Mouse (Mus musculus) lung, embryonic 15.5 days (tissue): ENCODE results near the gene Serinc2. TPM values are rescaled to one million over a fixed set of nuclear protein-coding genes. Genes with fewer than 3 reads are reported as not detected.

Experiments
- ATAC-seq: fragments of 200-750 bp; cut with Nextera tagmentation; 2 replicates; pipeline ENCODE4 v1.8.0; 2017; ENCODE audit warnings: moderate number of reproducible peaks, borderline replicate concordance; ENCODE audit not compliant: low FRiP score, low TSS enrichment; ENCODE audit errors: extremely low read depth
- H3K27ac ChIP-seq: fragments of 300-500 bp; sonication (generic); 2 replicates; pipeline ENCODE4 v1.5.1; 2015; ENCODE audit warnings: moderate library complexity, mild to moderate bottlenecking, inconsistent platforms
- H3K27me3 ChIP-seq: fragments of 300-500 bp; sonication (generic); 2 replicates; pipeline ENCODE4 v1.6.1; 2015; ENCODE audit warnings: inconsistent platforms
- H3K36me3 ChIP-seq: fragments of 300-500 bp; sonication (generic); 2 replicates; pipeline ENCODE4 v1.6.1; 2015; ENCODE audit warnings: inconsistent platforms
- H3K4me1 ChIP-seq: fragments of 300-500 bp; sonication (generic); 2 replicates; pipeline ENCODE4 v1.6.1; 2015; ENCODE audit warnings: inconsistent platforms
- H3K4me2 ChIP-seq: fragments of 300-500 bp; sonication (generic); 2 replicates; pipeline ENCODE4 v1.6.1; 2015; ENCODE audit warnings: inconsistent platforms, mild to moderate bottlenecking, moderate library complexity
- H3K4me3 ChIP-seq: fragments of 300-500 bp; sonication (generic); 2 replicates; pipeline ENCODE4 v1.5.1; 2015; ENCODE audit warnings: mild to moderate bottlenecking, inconsistent platforms
- H3K9ac ChIP-seq: fragments of 300-500 bp; sonication (generic); 2 replicates; pipeline ENCODE4 v1.6.1; 2015; ENCODE audit warnings: inconsistent platforms
- H3K9me3 ChIP-seq: fragments of 300-500 bp; sonication (generic); 2 replicates; pipeline ENCODE4 v1.6.1; 2016; ENCODE audit warnings: inconsistent platforms
- WGBS: fragments of 180-500 bp; shearing (Covaris S2); methylation state at CpG from one replicate; pipeline ENCODE4 v1.1.7; 2015; 5-methylcytosine and 5-hydroxymethylcytosine counted together
- polyA plus RNA-seq: library from polyadenylated mRNA; unstranded; fragments of >200 nt; fragmentation: Nextera tagmentation; extraction: Ambion mirVana; gene quantifications from 2 replicates; pipeline ENCODE4 v1.2.1, GENCODE M21; 2015

Gene Serinc2
- polyA plus RNA-seq, 1 experiment from 2014 or later, result 19.0 TPM

GRCm38 (mm10) chr4:130274346-130275015 lies 4.5 kb downstream of the Serinc2 start:
- peak; percentile 51 for ATAC-seq
- WGBS, result under 1% methylated on average over 29 of the region's 29 CpGs

GRCm38 (mm10) chr4:130273698-130274345 lies 5.2 kb downstream of the Serinc2 start:
- Histone ChIP-seq H3K36me3 (no peaks in the 10 kb centered on the region), H3K4me2 (peak overlapping the region; percentile 89), H3K27ac (no peak overlapping the region), H3K4me1 (peaks cover 18% of the 10 kb centered on the region), H3K9ac (0 out of 2 replicates have a peak overlapping the region, but pooled peaks have one; percentile 45), H3K27me3 (peaks cover 52% of the 10 kb centered on the region), H3K9me3 (no peaks in the 10 kb centered on the region), H3K4me3 (peak overlapping the region; percentile 55)
- 14% methylated on average over 11 of the region's 12 CpGs for WGBS
- ATAC-seq, result peak; percentile 16; the same call in 1 of the 2 replicates

More at GRCm38 (mm10) chr4:130274346-130275015, 4.5 kb downstream of the Serinc2 start:
- H3K9me3 ChIP-seq, result no peaks in the 10 kb centered on the region
- H3K9ac ChIP-seq, result peak overlapping the region; percentile 45
- no peak overlapping the region for H3K27ac ChIP-seq
- no peaks in the 10 kb centered on the region for H3K36me3 ChIP-seq
- H3K27me3 ChIP-seq, result peaks cover 52% of the 10 kb centered on the region
- H3K4me2 ChIP-seq, result peak overlapping the region; percentile 89
- H3K4me1 ChIP-seq, result peaks cover 18% of the 10 kb centered on the region
- peak overlapping the region; percentile 55 for H3K4me3 ChIP-seq

DNA sequence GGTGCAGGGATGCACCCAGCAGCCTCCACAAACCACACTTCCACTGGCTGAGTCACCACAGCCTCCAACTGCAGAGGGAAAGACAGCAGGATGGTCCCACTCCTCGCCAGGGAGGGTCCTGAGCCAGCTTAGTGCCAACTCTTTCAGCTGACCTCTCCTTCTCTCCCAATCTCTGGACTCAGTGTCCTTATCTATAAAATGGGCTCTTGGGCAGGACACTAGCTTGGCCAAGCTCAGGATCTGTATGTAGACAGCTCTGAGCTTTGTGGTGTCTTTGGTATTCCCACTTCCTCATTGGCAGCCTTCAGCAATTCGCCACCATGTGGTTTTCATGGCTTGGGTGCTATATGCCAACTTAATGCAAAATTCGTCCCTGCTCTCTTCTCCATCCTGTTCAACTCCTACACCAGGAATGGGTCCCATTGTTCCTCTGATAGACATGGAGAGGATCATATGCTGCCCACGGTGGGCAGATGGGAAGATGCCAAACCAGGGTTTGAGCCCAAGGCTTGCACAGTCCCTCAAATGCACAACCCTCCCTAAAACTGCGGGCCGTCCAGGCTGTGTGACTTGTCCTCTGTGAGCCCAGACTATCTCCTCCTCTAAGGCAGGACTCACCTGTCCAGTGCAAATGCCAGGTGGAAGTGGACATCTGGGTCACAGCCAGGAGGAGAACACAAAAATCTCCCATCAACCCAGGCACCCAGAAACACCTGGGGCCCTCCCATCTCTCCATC lies 8.2 kb downstream of the Serinc2 start:
- no peak overlapping the region for H3K4me2 ChIP-seq
- peaks cover 22% of the 10 kb centered on the region for H3K4me1 ChIP-seq
- H3K4me3 ChIP-seq, result no peak overlapping the region
- no peaks in the 10 kb centered on the region for H3K36me3 ChIP-seq
- no peak for ATAC-seq
- peaks cover 33% of the 10 kb centered on the region for H3K27me3 ChIP-seq
- H3K27ac ChIP-seq, result no peak overlapping the region
- 74% methylated on average over 6 of the region's 6 CpGs for WGBS
- H3K9ac ChIP-seq, result no peak overlapping the region
- H3K9me3 ChIP-seq, result no peaks in the 10 kb centered on the region

DNA sequence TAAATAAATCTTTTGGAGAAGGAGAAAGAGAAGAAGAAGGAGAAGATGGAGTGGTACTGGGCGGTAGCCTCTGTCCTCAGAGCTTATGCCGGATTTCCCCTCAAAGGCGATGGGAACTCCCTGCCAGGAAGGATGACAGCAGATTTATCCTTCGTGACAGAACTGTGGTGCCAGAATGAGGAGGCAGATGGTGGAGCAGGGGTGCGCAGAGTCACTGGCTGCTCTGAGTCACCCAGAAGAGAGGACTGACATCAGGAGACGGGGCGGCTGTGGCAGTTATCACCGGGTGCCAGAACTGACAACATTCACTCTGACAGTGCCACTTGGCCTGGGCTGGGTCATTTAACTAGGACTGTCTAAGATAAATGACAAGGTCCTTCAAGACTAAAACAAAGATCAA lies 8.9 kb downstream of the Serinc2 start:
- H3K4me1 ChIP-seq, result peaks cover 18% of the 10 kb centered on the region
- H3K4me2 ChIP-seq, result no peak overlapping the region
- no peak overlapping the region for H3K27ac ChIP-seq
- no peak overlapping the region for H3K4me3 ChIP-seq
- no peak for ATAC-seq
- no peaks in the 10 kb centered on the region for H3K36me3 ChIP-seq
- no peak overlapping the region for H3K9ac ChIP-seq
- no peaks in the 10 kb centered on the region for H3K9me3 ChIP-seq
- 54% methylated on average over 8 of the region's 8 CpGs for WGBS
- H3K27me3 ChIP-seq, result peaks cover 26% of the 10 kb centered on the region

DNA sequence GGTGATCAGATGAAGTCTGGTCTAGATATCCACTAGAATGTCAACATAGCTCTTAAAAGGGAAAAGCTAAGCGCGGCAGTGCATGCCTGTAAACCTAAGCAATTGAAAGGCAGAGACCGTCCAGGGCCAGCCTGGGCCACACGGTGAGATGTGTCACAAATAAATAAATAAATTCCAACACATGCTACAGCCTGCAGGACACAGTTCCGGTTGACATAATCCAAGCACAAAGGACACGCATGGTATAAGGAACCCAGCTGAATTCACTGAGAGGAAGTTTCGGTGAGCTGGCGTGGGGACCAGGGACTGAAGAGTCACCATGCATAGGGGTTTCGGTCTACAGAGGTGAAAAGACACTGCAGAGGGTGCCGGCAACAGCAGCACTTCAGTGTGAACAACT lies 10.3 kb downstream of the Serinc2 start:
- ATAC-seq, result no peak
- WGBS, result 73% methylated on average over 10 of the region's 10 CpGs
- H3K27me3 ChIP-seq, result peaks cover 23% of the 10 kb centered on the region; the same call in 1 of the 2 replicates

GRCm38 (mm10) chr4:130267069-130267468 lies 11.9 kb downstream of the Serinc2 start:
- H3K4me2 ChIP-seq, result peak overlapping the region; percentile 33

More for the DNA sequence above, 10.3 kb downstream of the Serinc2 start:
- H3K36me3 ChIP-seq, result no peaks in the 10 kb centered on the region
- no peaks in the 10 kb centered on the region for H3K9me3 ChIP-seq
- no peak overlapping the region for H3K9ac ChIP-seq
- peaks cover 5% of the 10 kb centered on the region for H3K4me1 ChIP-seq
- no peak overlapping the region for H3K27ac ChIP-seq
- no peak overlapping the region for H3K4me3 ChIP-seq
- no peak overlapping the region for H3K4me2 ChIP-seq

DNA sequence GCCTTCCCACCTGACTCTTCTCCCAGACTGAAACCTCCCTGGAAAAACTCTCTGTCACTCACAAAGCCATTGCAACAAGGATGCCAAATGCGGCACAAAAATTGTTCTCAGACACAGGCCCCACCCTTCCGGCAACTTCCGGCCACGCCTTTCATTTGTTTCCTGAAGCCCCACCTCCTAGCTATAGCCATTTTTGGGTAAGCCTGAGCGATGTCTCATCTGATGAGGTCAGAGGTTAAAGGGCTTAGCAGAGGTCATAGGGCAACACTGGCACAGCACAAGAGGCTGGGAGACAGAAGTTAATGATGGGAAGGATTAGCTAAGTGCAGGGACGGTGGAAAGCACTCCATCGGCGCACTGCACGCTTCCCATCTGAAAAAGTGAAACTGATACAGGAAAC lies 12.4 kb downstream of the Serinc2 start:
- H3K27ac ChIP-seq, result no peak overlapping the region
- H3K9me3 ChIP-seq, result no peaks in the 10 kb centered on the region
- no peak overlapping the region for H3K4me3 ChIP-seq
- H3K4me2 ChIP-seq, result peak overlapping the region; percentile 33
- WGBS, result 59% methylated on average over 9 of the region's 9 CpGs
- no peaks in the 10 kb centered on the region for H3K36me3 ChIP-seq
- peaks cover 10% of the 10 kb centered on the region; the same call in 1 of the 2 replicates for H3K27me3 ChIP-seq
- peaks cover 4% of the 10 kb centered on the region; the same call in 1 of the 2 replicates for H3K4me1 ChIP-seq
- no peak for ATAC-seq
- no peak overlapping the region for H3K9ac ChIP-seq

More at GRCm38 (mm10) chr4:130267069-130267468, 11.9 kb downstream of the Serinc2 start:
- H3K9ac ChIP-seq, result no peak overlapping the region
- ATAC-seq, result no peak
- H3K4me1 ChIP-seq, result peaks cover 4% of the 10 kb centered on the region; the same call in 1 of the 2 replicates
- no peaks in the 10 kb centered on the region for H3K36me3 ChIP-seq
- no peak overlapping the region for H3K4me3 ChIP-seq
- H3K9me3 ChIP-seq, result no peaks in the 10 kb centered on the region
- 62% methylated on average over 7 of the region's 7 CpGs for WGBS
- peaks cover 13% of the 10 kb centered on the region; the same call in 1 of the 2 replicates for H3K27me3 ChIP-seq
- H3K27ac ChIP-seq, result no peak overlapping the region

DNA sequence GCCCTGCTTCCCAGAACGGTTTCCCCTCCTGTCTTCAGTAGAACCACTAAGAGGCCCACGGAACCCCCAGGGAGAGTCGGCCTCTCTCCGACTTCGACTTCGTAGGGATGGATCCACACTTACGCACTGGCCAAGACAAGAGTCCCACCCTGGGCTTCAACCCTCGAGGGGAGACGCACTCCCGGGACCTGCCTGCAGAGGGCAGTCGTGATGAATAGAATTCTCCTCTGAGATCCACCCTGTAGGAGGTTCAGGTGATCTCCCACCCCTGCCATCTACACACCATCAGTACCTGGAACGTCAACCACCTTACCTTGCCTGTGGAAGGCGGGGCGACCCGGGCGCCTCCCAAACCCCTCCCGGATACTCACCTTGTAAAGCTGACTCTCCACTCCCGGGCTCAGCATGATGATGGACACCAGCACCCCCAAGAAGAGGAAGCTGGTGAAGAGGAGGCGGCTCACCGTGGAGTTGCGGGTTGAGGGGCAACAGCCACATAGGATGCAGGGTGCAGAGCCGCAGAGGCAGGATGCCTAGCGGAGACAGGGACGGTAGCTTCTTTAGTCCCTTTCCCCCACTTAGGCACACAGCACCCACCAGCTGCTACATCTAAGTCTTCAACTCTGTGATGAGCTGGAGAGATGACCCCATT lies 14.2 kb downstream of the Serinc2 start:
- Histone ChIP-seq H3K36me3 (no peaks in the 10 kb centered on the region), H3K4me1 (peaks cover 4% of the 10 kb centered on the region; the same call in 1 of the 2 replicates), H3K4me2 (no peak overlapping the region), H3K4me3 (no peak overlapping the region), H3K9ac (no peak overlapping the region), H3K27me3 (peaks cover 10% of the 10 kb centered on the region; the same call in 1 of the 2 replicates), H3K27ac (no peak overlapping the region), H3K9me3 (no peaks in the 10 kb centered on the region)
- ATAC-seq, result 0 out of 2 replicates have a peak, but pooled peaks have one; percentile 24
- 21% methylated on average over 24 of the region's 24 CpGs for whole genome bisulfite sequencing

DNA sequence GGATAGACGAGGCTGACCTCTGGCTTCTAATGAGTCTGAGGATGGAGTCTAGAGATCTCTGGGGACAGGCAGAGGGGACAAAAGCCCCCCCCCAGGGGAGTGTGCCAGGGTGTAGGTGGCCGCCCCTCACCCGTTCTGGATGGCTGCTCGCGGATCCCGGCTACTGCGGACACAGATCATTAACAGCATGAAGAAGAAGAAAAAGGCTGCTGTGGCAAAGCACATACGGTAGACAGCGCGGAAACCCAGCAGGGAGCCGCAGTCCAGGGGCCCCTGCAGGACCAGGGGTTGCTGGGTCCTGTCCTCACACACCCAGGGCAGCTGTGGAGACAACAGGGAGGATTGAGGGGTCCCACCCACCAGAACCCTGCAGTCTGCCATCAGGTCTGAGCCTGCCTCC lies 14.9 kb downstream of the Serinc2 start:
- Histone ChIP-seq H3K4me3 (no peak overlapping the region), H3K27me3 (peaks cover 10% of the 10 kb centered on the region; the same call in 1 of the 2 replicates), H3K4me2 (no peak overlapping the region), H3K36me3 (no peaks in the 10 kb centered on the region), H3K4me1 (peaks cover 4% of the 10 kb centered on the region; the same call in 1 of the 2 replicates), H3K9ac (no peak overlapping the region), H3K9me3 (no peaks in the 10 kb centered on the region), H3K27ac (no peak overlapping the region)
- 44% methylated on average over 11 of the region's 11 CpGs for WGBS
- ATAC-seq, result no peak

- WGBS, result 29% methylated on average over 5 of the region's 5 CpGs
- H3K27ac ChIP-seq, result no peak overlapping the region
- H3K4me1 ChIP-seq, result no peaks in the 10 kb centered on the region
- H3K9ac ChIP-seq, result no peak overlapping the region
- no peaks in the 10 kb centered on the region for H3K9me3 ChIP-seq
- no peak overlapping the region for H3K4me3 ChIP-seq
- H3K4me2 ChIP-seq, result no peak overlapping the region
- peaks cover 10% of the 10 kb centered on the region; the same call in 1 of the 2 replicates for H3K27me3 ChIP-seq
- no peaks in the 10 kb centered on the region for H3K36me3 ChIP-seq
- ATAC-seq, result no peak
These were observed 18.6 kb downstream of the Serinc2 start for GRCm38 (mm10) chr4:130260406-130260805.

DNA sequence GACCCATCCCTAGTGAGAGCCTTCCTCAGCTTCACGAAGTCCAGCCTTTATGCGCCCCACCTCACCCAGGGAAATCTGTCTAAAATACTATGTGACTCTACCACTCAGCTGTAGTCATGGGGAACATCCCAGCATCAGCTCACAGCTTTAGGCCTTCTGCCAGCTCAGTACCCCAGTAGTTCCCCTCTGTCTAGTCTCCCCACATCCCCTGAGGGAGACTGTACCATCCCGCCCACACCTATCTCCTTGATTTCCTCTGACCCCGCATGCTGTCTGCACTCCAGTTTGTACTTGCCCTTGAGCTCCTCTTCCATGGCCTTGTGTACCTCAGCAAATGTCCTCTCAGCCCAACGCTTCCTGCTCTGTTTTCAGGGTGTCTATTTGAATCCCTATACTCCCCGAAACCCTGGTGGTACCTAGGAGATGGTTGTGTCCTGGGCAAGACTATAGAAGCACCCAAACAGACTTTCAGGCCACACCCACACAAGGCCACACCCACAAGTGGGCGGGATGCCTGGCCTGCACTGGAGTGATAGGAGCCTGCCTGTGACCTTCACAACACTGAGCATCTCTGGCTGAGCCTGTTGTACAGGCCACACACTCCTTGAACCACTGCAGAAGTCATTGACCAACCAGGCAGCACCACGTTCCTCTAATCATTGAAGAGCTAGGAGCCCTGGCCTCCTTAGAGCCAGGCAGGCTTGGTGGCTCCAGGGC lies 26.4 kb downstream of the Serinc2 start:
- Histone ChIP-seq H3K36me3 (no peaks in the 10 kb centered on the region), H3K27ac (no peak overlapping the region), H3K9ac (no peak overlapping the region), H3K9me3 (no peaks in the 10 kb centered on the region), H3K4me2 (no peak overlapping the region), H3K4me3 (no peak overlapping the region), H3K4me1 (no peaks in the 10 kb centered on the region), H3K27me3 (no peaks in the 10 kb centered on the region)
- WGBS, result 65% methylated on average over 8 of the region's 8 CpGs
- ATAC-seq, result peak; percentile 35; the same call in 1 of the 2 replicates
